ENCODE assay signal across 9 mouse cellular contexts in genomic region chr3:101280348-101281311, GRCm38 (mm10). TPM values are rescaled to one million over a fixed set of nuclear protein-coding genes. Genes with fewer than 3 reads are reported as not detected.
A peak's percentile ranks its signal among the peaks of the same experiment; 100 is the strongest.
DNase-seq lines count a peak whose midpoint lies in the region; ATAC-seq and TF ChIP-seq lines count a peak whose summit lies in the region.
"Had no signal": no experiment of that assay in that cellular context is flagged by ENCODE, and none has a peak within 500 bp of the region (broad histone marks: within the 10 kb centered on the region; RNA-seq: fewer than 3 reads in every experiment).

No protein-coding gene starts in this region.

- peak; percentile 67; the same call in 1 of the 2 replicates for ATAC-seq in heart, embryonic 12.5 days (ENCODE audit: insufficient number of reproducible peaks, low FRiP score)

- TF ChIP-seq CTCF in bone marrow, adult 2 months (IDR thresholded peaks at IDR 0.05; ENCODE audit: control insufficient read depth, insufficient read depth, low read length) = no peak

- no peak for TF ChIP-seq POLR2A in bone marrow, adult 2 months (IDR thresholded peaks at IDR 0.05; ENCODE audit: borderline replicate concordance, control insufficient read depth, low read depth, low read length)

- peak; percentile 58 for DNase-seq in ES-CJ7 (ENCODE audit: low read depth, low spot score)
- peak; percentile 13 to 52 for DNase-seq in kidney, postnatal 25 days
- DNase-seq in ovary, postnatal 36 days (ENCODE audit: low spot score) = peak; percentile 58
- no peak for DNase-seq in layer of hippocampus, postnatal 10 days (ENCODE audit: low spot score in 2 of 2)
- no peak for DNase-seq in frontal cortex, postnatal 14 days (ENCODE audit: low spot score in 2 of 2)
- no peak for DNase-seq in cerebellum, adult 9-11 months

- peak overlapping the region; percentile 12; the same call in 1 of the 2 replicates for H3K27ac ChIP-seq in bone marrow, adult 2 months (ENCODE audit: control insufficient read depth, insufficient read depth, low read depth, low read length, poor library complexity)
- H3K27ac ChIP-seq in heart, embryonic 12.5 days (ENCODE audit: poor library complexity, severe bottlenecking) = no peak overlapping the region

- WGBS in bone marrow, adult 2 months = 35% methylated on average over 15 of the region's 15 CpGs
- 46% methylated on average over 15 of the region's 15 CpGs for WGBS in heart, embryonic 12.5 days

- no peak overlapping the region for H3K4me2 ChIP-seq in heart, embryonic 12.5 days

- H3K9me3 ChIP-seq in heart, embryonic 12.5 days (replicated peaks) = no peaks in the 10 kb centered on the region

- H3K9ac ChIP-seq in heart, embryonic 12.5 days = no peak overlapping the region

- no peaks in the 10 kb centered on the region for H3K4me1 ChIP-seq in bone marrow, adult 2 months (ENCODE audit: control insufficient read depth, insufficient read depth, low read length)
- H3K4me1 ChIP-seq in heart, embryonic 12.5 days (replicated peaks) = peaks cover 15% of the 10 kb centered on the region
- H3K4me1 ChIP-seq: megakaryocyte, embryonic 14.5 days had no signal

- H3K36me3 ChIP-seq in heart, embryonic 12.5 days = no peaks in the 10 kb centered on the region

- no peaks in the 10 kb centered on the region for H3K27me3 ChIP-seq in heart, embryonic 12.5 days (replicated peaks)

- no peak overlapping the region for H3K4me3 ChIP-seq in bone marrow, adult 2 months (replicated peaks; ENCODE audit: control insufficient read depth, low read depth, low read length)
- no peak overlapping the region for H3K4me3 ChIP-seq in heart, embryonic 12.5 days
- H3K4me3 ChIP-seq: megakaryocyte, embryonic 14.5 days had no signal

RNA-seq across cellular contexts. Expression of gene Cd2, which starts 7.1 kb away (rescaled TPM):
- polyA plus RNA-seq in bone marrow, adult 2 months (2011; ENCODE audit: insufficient read depth, insufficient read length, low replicate concordance, missing spikeins) = 10.9 and 29.0 TPM in 2 replicates
- polyA plus RNA-seq in heart, embryonic 12.5 days (2016; fragmentation: Nextera tagmentation; extraction: Ambion mirVana) = not detected in 2 replicates
- not detected for total RNA-seq in layer of hippocampus, postnatal 10 days (2021)

Comparison
In these comparisons a context has a peak if more than half of its experiments do, and no peak if none do; other contexts are left out.
1. DNase-seq: peak in ES-CJ7 (single experiment), kidney, postnatal 25 days (2 of 2) and ovary, postnatal 36 days (single experiment); none in layer of hippocampus, postnatal 10 days (0 of 2), frontal cortex, postnatal 14 days (0 of 2) and cerebellum, adult 9-11 months (single experiment).
2. RNA of gene Cd2, which starts 7.1 kb away (polyA plus RNA-seq): 10.9 to 29.0 TPM in bone marrow, adult 2 months; not detected in heart, embryonic 12.5 days; every median in the first group is over 10 times any median in the second.